Mouse (Mus musculus) erythroid progenitor cell, adult 5-6 weeks (primary cell): ENCODE data around the gene L2hgdh. TPM values are rescaled to one million over a fixed set of nuclear protein-coding genes. Genes with fewer than 3 reads are reported as not detected.
A peak's percentile ranks its signal among the peaks of the same experiment; 100 is the strongest.

Experiments
- ATAC-seq: replicated peaks from 2 replicates; pipeline ENCODE4 v1.8.0; 2016; ENCODE audit warnings: moderate number of reproducible peaks, mild to moderate bottlenecking, moderate TSS enrichment, inconsistent platforms; ENCODE audit not compliant: poor library complexity, low FRiP score, severe bottlenecking
- total RNA-seq, 2 experiments: library from RNA; stranded (forward) in 1 of 2; stranded (reverse) in 1 of 2; fragments of 150-400 nt in 1 of 2; fragments of 186-747, 209-891 nt in 1 of 2; gene quantifications; 2 replicates each; pipeline versions ENCODE4 v1.2.3 to v1.2.4; 2015 to 2017; ENCODE audit warnings: low replicate concordance in 2 of 2

Gene L2hgdh
- total RNA-seq, 2 experiments from 2014 or later: 7.7 to 8.8 TPM

DNA sequence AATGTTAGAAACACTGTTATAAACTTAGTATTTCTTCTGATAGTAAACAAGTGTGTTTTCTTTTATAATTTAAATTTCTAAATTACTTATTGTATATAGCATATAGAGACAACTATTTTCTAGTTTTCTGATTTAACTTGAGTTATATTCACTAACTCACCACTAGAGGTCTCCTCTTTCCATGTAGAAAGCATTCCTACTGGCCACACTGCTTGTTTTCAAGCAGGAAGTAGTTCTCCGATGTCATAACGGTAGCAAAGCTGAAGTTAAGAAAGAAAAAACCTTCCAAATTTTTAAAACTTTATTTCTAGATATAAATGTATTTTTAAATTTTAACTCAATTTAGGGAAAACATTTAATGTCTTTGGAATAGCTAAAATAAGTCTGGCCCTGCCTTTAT, 8.8 kb upstream of the L2hgdh start:
- ATAC-seq: peak; percentile 91

DNA sequence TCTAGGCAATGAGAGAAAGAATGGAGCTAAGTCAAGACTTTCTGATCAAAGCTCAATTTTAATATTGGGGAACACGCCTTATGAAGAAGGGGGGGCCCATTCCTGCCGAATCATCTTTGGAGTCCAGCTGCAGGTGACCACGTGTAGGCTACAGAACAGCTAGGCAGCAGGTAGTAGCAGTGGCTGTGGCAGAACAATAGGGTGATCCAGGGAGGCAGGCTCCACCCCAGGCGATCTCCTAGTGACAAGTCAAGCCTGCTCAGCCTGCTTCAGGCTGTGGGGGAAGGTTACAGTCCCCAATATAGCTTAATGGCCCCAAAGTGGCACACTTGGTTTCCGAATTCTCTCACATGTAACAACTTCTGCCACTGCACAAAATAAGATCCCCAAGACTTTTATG, 7.5 kb upstream of the L2hgdh start:
- no peak for ATAC-seq

DNA sequence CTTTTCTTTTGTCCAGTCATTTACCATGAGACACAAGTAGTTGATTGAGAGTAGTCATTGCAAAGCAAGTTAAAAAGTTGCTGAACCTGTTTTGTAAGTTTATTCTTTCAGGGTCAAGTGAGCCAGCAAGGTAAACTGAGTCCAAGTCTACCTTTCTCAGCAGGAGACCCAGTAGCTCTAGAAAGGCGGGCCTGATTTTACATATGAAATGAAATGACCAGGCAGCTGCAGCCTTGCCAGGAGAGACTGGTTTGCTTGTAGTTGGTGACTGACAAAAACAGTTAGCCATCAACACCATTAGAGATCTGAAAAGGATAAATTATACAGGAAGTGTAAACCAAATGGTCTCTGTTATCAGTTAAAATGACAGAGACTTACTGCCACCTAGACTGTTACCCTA, 5.6 kb upstream of the L2hgdh start:
- ATAC-seq: no peak

DNA sequence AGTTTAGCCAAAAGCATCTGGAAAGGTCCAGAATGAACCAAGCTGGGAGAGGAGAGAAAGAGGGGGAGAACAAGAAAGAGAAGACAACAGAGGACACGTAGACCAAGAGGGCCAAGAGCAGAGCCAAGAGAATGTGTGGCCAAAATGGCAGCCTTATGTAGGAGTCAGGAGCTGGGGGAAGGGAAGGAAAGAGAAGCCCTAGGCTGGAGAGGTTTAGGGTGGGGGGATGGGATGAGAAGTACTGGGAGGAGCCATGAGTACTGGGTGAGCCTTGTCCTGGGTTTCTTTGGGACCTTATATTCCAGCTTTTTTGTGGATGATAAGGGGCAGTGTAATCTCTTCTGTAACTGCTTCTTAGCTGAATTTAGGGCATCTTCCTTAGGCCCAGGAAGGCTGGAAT, 4.6 kb upstream of the L2hgdh start:
- ATAC-seq: no peak

DNA sequence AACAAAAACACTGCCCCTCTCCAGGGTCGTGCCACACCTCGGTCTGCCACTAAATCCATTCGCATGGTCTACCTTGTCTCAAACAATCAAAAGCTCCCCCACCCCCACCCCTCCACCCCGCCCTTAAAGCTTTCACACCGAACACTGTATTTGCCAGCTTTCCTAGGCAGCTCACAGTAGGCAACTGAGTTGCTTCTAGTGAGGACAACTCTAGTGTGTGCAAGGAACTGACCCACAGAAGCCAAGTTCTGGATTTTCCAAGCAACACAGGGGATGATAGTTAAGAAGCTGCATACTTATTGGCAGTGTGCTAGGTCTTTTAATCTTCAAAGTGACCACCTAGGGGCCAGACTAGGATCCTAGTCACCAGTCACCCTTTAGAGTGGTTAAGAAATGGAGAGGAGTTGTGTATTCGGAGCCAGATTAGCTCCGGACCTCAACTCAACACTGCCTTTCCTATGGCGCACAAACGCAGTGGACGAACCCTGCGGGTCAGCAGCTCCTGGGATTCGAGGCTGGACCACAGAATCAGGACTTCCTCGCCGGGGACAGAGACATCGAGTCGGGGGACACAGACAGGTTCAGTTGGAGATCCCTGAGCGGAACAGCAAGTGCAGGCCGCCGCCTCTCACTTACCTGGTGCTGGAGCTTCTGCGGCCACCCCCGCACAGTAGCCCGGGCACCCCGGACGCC, 509 bp downstream of the L2hgdh start:
- 0 out of 2 replicates have a peak, but pooled peaks have one; percentile 0 for ATAC-seq

DNA sequence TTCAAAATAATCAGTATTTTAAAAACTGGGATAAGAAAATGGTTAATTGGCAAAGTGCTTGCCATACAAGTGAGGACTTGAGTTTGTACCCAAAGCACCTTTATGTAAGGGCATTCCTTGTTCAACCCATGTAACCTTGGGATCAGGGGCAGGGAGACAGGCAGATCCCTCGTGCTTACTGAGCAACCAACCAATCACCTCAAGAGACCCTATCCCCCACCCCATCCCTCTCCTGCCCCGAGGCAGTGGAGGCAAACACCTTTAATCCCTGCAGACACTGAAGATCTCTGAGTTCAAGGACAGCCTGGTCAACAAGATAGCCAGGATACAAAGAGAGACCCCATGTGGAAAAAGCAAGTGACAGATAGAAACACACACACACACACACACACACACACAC, 1.3 kb downstream of the L2hgdh start:
- ATAC-seq: no peak

DNA sequence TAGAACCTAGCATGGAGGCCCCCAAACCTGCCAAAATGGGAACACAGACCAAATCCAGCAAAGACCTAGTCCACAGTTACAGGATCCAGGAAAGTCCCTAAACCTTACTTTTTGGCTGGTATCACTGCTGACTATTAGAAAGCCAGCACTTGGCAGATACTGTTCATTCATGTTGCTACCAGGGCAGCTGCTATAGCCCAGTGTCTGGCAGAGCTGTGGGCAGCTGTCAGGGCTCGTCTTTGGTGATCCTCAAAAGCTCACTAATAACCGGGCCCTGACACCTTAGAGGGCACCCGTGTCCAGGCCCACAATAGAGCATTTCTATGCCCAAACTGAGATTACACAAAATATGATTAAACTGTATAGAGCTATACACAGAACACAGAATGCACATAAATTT, 1.8 kb downstream of the L2hgdh start:
- no peak for ATAC-seq

DNA sequence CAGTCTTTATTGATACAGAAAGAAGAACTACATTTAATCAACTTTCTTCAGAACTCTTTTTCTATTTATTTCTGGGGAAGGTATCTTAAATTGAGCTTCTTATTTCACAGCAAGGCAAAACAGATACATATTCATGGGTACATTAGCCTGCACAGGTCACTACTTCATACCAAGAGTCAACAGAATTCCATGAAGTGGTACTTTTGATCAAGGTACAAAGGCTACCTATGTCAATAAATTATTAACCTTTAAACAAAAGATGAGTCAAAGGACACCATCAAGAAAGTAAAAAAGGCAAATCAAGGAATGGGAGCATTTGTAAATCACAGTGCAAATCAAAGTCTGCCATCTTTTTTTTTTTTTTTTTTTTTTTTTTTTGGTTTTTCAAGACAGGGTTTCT, 11.0 kb downstream of the L2hgdh start:
- ATAC-seq: no peak

DNA sequence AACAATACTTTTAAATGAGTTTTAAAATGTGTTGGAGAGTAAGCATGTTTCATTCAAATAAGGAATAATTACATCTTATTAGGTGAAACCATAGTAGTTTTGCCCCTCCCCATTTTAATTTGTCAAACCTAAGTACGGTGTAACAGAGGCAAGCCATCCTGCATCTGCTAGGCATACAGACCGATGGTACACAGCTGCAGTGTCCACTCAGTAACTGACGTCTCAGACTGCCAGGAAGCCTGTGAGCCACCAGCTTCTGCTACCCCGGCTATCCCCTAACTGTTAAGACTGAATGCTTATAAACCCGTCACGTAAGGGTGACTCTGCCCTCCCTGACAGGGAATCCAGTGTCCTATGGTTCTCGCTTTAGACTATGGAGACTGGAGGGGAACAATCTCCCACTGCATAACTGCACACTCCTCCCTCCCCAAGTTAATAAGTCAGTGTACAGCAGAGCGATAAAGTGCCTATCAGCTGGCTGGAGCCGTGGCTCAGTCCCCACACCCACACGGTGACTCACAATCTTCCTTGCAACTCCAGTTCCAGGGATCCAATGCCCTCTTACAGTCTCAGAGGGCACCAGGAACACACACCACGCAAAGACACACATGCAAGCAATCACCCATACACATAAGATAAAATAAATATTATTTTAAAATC, 19.7 kb downstream of the L2hgdh start:
- peak; percentile 65; the same call in 1 of the 2 replicates for ATAC-seq

DNA sequence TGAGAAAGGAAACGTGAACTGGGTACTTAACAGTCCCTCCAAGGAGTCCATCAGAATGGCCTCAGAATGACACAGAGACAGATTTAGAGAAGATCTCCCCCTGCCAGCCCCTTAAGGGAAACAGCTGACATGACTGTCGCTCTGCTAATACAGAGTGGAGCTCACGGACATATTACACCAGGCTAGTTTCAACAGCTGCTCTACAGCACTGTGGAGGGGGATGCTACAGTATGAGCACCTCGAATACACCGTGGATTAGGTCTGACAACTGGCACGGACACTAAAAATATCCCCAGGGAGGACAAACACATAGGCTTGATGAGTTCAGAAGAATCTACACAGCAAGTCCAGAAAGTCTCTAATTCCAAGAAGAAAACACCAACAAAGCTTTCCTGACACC, 26.3 kb downstream of the L2hgdh start:
- no peak for ATAC-seq

DNA sequence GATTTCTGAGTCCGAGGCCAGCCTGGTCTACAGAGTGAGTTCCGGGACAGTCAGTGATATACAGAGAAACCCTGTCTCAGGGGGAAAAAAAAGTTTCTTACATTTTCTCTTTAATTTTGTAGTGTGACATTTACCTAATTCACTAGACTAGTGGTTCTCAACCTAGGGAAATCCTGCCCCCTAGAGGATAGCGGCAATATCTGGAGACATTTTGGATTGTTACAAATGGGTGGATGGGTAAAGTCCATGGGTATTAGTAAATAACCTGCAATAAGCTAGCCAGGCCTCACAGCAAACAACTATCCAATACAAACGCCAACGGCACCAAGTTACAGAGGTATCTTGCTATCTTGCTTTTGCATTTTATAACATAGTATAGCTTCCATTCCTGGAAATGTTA, 27.9 kb downstream of the L2hgdh start:
- peak; percentile 72 for ATAC-seq

DNA sequence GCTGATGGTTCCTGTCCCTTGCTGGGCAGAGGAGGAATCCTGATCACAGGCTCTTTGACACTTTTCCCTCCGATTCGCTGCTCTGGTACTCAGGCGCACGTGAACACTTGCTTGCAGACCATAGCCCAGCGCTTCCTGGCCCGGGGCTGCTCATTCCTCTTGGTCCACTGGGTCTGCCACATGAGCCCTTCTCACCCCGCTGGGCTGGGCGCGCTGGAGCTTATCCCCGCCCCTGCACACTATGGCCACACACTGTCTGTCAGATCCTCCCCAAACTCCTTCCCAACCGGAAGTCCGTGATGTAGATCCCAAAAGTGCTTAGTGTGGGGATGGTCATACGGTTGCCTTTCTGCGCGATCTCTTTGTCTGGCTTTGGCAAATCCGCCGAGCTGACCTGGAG, 31.2 kb downstream of the L2hgdh start:
- ATAC-seq: no peak

DNA sequence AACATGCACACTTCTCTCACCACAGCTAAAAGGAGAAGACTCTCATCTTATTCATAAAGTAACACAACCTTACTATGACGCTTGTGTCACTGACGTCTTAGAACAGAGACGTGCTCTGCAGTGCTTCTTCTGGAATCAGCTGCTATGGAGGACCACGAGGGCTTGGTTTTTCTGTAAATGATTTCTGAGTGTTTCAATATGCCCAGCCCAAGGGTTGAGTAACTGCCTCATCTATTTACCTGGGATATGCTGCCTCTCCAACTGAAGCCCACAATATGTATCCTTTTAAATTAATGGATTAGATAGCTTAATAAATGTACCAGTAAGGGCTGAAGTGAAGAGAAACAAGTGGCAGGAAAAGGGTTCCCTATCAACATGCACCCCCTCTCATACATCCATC, 34.0 kb downstream of the L2hgdh start:
- no peak for ATAC-seq

DNA sequence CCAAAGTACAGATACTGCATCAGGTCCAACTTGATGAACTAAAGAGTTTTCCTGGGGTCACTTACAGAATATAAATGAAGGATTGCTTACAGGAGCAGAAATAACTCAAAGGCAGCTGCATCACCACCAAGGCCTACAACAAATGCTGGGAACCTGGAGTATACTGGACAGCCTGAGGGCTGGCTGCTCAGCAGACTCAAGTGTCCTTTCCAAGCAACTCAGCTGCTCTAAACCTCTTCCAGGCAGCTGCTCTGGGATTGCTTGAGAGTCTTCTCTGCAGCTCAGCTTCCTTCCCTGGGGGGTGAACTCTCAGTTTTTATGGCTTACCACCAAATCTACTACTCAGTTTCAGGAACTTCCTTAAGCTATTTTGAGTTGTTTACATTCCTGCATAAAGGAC, 35.6 kb downstream of the L2hgdh start:
- ATAC-seq: no peak

DNA sequence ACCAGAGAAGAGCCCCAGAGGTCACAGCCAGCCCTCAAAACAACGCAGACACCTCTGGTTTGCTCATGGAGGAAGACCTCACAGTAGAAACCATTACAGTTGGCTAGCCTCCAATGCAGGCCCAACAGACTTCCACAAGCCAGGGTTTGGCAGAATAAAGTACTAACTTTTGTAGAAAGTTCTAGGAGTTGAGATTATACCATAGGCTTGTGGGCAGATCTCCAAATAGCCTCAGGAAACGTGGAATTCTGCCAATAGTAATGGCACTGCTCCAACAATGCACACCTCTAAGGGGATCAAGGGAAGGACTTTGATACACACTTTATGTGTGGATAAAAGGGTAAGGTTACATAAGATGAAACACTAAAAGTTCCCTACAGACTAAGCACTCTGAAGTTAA, 36.3 kb downstream of the L2hgdh start:
- no peak for ATAC-seq

DNA sequence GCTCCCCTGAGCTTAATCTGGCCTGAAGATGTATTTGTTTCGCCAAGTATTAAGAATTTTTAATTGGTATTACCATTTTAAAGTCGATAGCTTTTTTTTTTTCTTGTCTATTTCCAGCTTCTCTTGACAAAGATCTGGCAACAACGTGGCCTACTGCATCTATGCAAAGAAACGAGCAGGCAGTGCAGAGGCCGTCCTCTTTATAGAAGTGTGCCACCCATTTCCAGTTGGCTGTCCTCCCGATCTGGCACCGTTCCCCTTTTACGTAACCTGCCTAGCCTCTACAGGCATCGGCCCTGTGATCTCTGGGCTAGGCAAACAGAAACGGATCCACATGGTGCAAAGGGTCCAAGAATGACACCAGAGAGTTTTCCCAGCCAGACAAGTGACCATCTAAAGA, 41.1 kb downstream of the L2hgdh start:
- ATAC-seq: peak; percentile 81

DNA sequence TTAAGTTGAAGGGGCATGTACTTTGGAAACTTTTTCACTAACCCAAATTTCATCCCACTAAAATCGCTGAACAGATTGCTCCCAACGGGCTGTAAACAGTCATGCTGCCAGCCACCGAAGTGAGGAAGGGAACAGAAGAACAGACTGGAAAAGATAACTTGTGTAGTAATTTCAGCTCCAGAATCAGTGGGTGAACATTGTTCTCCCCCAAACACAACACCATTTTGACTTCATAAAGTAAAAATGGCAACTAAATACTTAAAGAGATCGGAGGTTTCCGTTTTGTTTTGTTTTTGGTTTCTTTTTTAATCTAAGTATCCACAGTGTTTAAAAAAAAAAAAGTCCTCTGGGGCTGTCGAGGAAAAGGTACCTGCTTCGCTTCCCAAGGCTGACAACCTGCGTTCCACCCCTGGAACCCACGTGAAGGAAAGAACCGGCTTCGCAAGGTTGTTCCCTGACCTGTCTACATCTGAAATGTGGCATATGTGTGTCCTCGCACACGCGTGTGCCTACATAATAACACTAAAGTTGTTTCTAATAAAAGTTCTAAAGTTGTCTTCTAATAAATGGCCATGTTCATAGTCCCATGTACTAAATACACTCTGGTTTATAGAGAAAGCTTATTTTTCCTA, 41.8 kb downstream of the L2hgdh start:
- ATAC-seq: 0 out of 2 replicates have a peak, but pooled peaks have one; percentile 13

DNA sequence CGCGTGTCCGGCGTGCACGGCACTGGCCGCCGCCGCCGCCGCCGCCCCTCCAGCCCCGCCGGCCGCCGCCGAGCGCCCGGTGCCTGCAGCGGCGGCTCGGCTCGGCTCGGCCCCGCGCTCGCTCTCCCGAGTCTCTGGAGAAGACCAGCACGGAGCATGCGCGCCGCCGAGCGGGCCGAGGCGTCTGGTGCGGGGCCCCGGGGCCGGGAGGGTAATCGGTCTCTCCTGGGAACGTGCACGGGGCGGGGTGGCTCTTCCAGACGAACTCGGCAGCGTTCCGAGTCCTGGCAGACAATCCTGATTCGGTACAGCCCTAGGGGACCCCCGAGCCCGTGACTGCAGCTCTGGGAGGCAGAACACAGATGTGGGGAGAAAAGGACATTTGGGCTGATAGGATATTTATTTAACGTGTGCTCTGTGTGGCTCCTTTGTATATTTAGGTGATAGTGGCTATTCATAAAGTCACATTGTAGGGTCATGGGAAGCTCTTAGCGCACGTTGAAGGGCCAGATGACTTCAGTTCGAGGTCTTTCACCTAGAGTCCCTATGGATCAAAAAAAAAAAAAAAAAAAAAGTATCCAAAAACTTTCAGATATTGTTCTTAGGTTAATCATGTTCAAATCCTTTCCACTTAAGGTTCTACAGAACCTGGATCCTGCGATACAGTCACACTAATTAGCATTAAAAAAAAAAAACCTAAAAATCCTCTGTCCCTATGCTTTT, 42.4 kb downstream of the L2hgdh start:
- peak; percentile 81 for ATAC-seq

DNA sequence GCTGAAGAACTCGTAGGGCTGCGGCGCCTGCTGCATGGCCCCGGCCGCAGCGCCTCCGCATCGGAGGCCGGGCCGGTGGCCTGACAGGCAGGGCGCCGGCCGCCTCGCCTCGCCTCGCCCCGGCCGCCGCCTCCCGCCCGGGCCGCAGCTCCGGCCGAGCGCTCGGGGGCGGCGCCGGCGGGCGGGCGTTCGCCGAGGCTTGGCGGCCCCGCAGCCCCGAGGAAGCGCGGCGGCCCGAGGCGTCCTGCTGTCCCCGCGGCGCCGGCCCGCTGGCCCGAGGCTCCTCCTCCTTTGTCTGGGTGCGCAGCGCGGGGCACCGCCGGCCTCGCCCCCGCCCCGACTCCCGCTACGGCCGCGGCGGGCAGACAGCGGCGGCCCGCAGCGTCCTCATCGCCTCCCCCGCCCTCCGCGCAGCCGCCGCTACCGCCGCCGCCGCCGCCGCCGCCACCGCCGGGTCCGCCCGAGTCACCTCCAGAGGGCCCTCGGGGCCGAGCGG, 43.1 kb downstream of the L2hgdh start, which contains the start of gene Sos2:
Gene Sos2, minus strand, starts transcription at position 287 of the 496 bp plus-strand sequence.
- peak; percentile 59 for ATAC-seq
